Mouse (Mus musculus) adrenal gland, postnatal 14 days (tissue): ENCODE data around the gene Sorbs1. TPM values are rescaled to one million over a fixed set of nuclear protein-coding genes. Genes with fewer than 3 reads are reported as not detected.

Experiments used
- DNase-seq: peaks from one replicate; pipeline ENCODE4 v3.0.0; 2021; ENCODE audit warnings: mixed read lengths
- total RNA-seq: library from RNA; stranded (reverse); gene quantifications from 2 replicates; pipeline ENCODE4 v1.2.3, GENCODE M21; 2021

The Sorbs1 gene
- total RNA-seq, 1 experiment from 2014 or later: 159 TPM

DNA sequence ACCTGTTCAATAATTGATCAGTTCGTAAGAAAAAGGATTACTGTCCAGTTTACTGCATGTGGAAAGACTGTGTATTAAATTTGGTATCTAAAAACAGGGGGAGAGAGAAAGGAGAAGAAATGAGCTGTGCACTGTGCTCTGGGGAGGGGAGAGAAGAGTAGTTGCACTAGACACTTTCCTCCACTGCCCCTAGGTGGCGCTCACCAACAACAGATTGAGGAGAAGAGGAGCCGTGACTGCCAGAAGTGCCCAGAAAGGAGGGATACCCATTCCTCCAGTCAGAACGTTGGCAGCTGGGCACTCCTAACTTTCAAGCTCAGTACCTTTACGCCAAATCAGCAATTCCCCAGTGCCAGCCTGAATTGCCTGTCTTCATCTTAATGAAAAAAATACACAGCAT lies 170.6 kb downstream of the Sorbs1 start:
- peak; percentile 90 for DNase-seq

DNA sequence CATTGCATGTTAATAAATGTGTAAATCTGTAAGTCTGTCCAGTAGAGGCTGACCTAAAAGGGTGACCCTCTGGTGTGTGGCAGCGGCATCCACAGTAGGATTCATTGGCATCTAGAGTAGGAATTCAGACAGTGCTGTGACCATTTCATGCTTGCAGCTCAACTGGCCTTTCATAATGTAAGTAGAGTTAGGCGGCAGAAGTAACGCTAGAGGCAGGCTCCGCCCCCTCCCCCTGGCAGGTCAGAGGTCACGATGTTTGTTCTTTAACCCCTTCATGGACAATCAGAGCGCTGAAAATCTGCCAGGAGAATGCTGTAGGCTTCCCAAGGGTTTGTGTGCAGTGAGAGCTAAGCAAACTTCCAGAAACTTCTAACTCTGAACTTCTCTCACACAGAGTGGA lies 172.4 kb downstream of the Sorbs1 start:
- DNase-seq: no peak

DNA sequence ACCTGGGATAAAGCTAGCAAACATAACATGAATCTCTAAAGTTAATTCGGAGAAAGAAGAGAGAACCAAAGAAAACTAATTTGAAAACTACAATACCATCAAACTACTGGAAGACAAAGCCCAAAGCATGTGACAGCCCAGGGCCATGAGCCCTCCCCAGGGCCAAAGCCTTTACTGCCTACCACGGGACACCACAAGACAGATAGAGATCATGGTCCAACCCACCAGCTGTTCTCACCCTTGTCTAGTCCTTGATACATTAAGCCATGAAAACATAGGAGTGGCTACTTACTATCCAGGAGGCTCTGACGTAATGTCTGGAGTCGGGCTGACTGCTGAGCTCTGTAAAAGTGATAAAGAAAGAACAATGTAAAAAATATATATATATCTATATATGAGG lies 176.9 kb downstream of the Sorbs1 start:
- DNase-seq: no peak

DNA sequence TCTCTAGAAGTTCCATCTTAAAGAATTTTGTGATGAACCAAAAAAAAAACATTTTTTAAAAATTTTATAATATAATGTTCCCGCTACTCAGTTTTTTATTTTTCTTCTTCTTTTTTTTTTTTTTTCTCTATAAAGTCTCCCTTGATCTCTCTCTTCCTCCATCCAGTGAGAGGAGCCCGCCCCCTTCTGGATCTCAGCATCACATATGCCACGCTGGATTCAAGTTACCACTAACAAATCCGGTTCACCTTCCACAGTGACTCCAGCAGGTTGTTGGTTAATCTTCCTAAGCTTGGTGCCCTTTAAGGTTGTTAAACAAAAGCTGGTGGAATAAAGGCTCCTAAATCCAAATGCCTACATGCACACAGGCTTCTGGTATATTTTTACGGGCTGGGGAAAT lies 179.7 kb downstream of the Sorbs1 start:
- DNase-seq: no peak

DNA sequence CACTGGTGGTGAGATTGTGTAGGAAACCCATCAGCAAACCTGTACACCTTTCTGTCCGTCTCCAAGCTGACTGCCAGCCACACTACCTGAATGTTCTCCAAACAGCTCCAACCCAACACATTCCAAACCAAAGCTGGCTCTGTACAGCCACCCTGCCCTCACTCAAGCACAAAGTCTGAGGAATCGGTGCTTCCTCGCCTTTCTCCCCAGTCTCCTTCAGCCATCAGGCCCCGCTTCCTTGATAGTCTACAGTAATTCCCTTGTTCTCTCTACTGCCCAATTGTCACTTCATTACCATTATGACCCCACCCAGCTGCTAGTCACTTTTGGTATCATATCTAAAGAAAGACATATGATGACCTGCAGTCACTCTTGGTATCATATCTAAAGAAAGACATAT lies 180.5 kb downstream of the Sorbs1 start:
- DNase-seq: no peak

DNA sequence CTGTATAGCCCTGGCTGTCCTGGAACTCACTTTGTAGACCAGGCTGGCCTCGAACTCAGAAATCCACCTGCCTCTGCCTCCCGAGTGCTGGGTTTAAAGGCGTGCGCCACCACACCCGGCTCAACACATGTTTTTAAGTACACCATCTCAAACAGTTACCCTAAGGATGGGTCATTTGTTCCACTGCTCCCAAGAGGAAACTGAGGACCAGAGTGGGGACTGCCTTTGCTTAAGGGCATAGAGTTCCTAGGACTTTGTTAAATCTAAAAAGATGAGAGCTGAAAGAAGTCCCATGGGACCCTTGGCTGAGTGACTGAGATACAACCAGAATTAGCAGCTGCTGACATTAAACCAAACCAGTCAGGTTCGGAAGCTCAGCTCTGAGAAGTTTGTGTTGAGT lies 181.3 kb downstream of the Sorbs1 start:
- DNase-seq: no peak

DNA sequence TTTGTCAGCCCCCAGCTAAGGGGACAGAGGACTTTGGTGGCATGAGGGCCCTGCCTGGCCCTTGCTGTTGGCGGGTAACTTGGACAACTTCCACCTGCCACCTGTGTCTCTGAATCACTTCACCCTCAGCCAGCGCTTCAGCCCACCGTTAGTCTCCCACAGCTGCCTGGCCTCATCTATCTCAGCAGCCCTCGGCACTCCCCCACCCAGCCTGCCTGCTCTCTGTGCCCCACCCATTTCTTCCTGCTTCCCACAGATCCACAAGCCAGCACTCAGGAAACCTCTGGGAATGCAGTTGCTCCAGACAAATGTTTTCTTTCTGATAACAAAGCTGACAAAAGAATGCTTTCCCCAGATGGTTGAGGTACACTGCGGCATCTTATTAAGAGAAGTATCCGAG lies 181.7 kb downstream of the Sorbs1 start:
- no peak for DNase-seq

DNA sequence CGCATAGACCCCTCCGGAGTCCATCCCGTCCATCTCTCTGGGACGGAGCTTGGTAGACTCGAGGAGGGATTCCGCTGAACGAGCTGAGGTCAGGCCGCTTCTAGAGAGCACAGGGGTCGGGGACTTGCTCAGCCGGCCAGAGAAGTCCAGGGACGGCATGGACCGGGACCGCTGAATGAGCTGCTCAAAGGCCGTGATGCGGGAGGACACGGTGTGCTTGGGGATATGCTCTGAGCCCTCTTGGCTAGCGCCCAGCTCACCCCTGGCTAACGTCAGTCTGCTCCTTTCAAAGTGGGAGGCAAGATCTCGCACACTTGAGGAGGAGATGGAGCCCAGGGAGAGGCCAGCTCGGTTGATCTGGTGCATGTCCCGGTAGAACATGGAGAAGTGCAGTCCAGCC lies 187.5 kb downstream of the Sorbs1 start:
- DNase-seq: no peak

DNA sequence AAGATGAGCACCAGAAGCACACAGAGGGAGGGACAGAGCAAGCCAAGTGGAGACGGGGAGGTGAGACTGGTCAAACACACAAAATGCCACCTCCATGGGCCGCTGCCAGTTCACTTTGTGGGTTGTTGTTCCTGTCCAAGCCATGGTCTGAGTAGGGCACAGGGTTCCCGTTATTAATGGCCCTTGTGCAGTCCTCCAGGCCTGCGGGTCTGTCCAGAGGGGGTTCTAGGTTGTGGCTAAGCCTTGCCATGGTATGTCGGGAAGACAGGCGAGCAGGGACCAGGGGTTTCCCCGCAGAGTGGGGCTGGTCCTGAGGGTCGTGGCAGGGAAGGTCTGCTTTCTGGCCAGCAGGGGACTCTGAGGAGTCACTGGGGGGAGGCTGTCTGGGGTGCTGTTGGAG lies 188.2 kb downstream of the Sorbs1 start:
- DNase-seq: no peak

DNA sequence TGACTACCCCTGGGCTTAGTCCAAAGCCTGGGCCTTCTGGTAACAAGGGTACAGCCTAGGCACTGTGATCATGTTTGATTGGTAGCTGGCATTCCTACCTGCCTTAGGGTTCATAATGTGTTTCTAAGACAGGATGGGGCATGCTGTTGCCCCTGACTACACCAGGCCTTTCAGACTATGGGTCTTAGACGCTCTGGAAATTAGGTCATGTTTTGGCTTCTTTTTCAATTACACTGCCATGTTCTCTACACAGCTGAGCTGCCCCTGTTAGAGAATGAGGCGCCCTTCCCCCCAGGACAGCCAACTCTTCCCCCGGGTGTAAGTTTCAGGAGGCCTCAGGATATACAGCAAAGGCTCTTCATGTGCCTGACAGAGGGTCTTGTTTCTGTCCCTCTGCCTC lies 191.4 kb downstream of the Sorbs1 start:
- DNase-seq: no peak

DNA sequence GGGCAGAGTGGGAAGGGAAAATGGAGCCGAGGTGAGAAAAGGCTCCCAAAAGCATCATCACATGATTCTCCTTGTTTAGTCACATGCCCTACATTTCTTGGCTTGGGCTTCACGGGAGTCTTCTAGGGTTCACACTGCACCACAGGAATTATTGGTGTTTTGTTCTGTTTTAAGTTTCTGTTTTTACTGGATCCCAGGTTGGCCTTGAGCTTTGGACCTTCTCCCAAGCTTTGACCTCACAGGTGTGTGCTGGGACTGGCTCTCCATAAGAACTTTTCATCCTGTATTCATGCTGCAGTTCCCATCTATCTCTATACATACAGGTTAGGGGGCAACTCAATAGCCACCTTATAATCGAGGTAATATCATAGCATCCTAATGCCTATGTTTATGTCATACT lies 194.4 kb downstream of the Sorbs1 start:
- DNase-seq: no peak

DNA sequence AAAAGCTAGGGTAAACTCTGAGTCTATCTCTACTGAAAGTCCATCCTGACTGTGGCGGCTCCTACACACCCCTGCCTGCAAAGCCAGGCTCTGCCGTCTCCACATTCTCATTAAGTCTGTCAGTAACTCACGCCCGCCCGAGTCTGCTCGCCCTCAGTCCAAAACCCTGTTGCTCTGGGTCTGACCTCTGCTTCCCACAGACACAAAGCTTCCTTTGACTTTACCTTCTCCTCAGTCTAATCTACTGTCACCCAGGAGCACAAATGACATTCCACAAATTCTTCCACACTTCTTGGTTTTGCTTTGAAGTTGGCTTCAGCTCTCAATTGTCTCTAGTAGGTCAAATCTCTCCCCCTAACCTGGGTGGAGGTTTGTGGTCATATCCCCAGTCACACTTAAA lies 195.1 kb downstream of the Sorbs1 start:
- no peak for DNase-seq

DNA sequence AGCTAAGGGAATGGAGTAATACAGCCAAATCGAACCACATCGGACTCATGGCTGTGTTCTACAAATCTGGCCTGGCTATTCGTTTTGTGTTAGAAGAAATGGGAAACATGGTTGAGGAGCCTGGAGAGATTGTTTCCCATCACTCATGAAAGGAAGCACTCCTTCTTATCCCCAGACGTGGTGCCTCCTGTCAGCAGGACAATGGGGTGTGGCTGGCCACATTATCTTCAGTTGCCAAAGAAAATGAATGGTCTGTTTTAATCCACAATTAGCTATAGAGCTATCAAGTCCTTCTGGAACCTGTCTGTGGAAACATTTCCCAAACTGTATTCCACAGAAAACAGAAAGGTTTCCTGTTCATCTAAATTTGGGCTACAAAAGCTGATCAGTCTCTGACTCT lies 196.6 kb downstream of the Sorbs1 start:
- DNase-seq: no peak

DNA sequence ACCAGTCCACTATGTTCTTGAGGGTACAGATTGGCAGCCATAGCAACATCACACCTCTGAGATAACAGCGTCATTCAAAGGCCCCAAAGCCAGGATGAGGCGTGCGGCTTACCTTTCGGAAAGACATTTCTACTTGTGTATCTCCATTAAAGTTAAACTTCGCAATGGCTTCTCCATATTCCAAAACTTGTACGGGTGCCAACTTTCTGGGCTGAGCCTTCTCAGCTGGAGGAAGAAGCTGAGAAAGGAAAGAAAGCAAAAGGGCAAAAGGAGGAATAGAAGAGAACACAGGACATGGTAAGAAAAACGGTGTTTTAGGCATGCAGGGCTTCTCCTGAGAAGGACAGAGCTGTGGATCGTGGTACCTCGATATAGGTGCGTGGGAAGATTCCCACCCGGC lies 199.3 kb downstream of the Sorbs1 start:
- no peak for DNase-seq

DNA sequence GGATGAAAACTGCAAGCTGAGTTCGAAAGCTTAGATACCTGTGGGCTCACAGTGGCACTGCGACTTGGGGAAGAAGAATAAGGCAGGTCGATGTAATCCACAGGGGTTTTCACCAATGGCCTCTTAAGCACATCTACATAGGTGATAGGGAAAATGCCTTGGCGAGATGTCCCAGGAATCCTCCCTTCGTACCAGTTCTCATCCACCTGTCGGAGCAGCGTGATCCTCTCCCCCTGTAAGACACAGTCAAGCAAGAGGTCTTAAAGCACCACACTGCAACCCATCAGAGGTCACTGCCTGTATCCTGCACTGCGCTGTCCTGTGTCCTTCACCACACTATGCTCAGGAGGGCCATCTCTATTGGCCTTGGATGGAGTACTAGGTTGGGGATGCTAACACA lies 201.9 kb downstream of the Sorbs1 start:
- no peak for DNase-seq

DNA sequence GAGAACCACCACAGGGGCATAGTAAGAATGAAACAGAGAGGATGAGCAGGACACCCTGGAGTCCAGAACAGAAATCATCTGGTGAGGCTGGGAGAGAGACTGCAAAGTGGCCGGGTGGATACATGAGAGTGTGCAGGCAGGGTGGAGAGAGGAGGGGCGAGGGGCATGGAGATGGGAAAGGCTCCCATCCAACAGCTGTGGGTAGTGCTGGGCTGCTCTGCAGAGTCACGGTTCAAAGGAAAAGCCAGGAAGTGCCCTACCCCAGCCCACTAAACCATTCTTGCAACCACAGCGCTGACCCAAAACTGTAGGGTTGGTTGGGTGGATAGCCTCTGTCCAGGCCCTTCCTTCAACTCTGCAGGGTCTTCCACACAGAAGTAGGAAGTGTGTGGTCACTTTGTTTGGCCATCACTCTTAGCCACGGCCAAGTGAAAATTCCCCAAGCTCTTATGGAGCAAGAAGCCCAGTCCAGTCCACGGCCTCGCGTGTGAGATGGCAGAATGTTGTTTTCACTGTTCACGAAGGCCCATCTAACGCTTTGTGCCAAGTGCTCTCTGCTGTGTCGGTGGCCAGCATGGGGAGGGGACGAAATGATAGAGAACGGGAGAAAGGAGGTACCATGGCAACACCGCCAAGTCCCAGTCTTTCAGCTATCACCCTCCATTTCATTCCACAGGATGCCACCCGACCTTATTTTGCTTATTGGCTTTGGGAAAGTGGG lies 203.0 kb downstream of the Sorbs1 start:
- DNase-seq: no peak

DNA sequence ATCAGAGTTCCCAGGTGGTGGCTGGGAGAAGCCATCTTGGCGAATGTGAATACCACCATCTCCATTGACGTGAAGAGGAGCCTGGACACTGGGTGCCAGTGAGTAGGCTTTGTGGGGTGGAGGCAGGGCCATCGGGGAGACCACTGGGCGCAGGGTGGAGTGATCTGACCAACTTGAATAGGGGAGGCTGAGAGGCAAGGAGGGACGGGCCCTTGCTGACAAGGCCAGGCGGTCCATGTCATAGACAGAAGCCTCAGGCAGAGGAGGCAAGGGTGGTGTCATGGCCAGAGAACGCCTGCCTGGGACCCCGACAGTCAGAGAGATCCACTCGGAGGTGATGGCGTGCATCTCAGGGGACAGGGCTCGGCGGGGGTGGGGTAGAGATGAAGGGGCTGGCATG lies 203.7 kb downstream of the Sorbs1 start:
- no peak for DNase-seq

DNA sequence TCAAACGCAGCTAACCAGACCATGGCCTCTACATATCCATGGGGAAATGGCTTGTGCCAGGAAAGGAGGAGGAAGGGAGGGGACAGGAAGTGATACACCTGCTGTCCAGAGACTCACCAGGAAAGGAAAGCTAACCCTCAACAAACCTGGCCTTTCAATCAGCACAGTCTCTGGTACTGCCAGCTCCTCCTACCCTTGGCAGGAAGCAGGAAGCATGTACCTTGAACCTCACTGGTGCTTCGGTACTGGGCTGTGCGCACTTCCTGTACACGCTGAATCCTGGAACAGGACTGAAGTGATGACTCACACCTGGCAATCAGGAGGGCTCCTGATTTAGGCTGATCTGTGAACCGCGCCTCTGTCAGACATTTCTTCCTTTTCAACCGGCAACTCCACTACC lies 206.0 kb downstream of the Sorbs1 start:
- no peak for DNase-seq

DNA sequence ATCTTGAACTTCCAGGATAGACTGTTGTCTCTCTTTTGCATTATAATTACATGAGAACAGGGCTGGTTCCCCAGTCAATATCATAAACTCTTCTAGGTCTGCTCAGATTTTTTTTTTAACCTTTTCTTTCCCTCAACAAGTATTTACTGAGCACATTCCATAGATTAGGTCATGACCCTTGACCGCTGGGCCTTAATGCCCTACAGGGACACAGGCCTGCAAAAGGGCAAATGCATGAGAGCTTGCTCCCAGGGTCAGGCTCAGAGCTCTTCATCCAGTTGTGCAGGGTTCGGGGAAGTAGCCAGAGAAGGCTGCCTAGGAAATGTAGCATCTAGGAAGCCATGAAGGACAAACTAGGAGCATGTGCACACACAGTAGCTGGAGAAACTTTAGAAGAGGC lies 206.9 kb downstream of the Sorbs1 start:
- DNase-seq: no peak

DNA sequence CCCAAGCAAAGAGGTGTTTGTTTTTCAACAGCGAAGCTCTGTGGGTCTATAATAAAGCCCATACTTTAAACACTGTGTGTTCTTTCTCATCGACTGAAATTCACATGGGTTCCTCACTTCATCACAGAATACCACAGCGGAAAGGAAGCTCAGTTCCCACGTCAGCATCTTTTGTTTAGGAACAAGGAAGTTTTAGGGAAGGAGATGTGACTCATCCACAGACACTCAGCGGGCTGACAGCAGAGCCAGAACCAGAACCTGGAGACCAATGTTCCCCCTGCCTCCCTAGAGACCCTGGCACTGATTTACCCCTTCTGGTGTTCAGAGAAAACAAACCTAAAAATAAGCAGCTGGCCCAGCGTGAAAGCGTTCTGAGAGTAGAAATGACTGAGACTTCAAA lies 208.1 kb downstream of the Sorbs1 start:
- DNase-seq: no peak

DNA sequence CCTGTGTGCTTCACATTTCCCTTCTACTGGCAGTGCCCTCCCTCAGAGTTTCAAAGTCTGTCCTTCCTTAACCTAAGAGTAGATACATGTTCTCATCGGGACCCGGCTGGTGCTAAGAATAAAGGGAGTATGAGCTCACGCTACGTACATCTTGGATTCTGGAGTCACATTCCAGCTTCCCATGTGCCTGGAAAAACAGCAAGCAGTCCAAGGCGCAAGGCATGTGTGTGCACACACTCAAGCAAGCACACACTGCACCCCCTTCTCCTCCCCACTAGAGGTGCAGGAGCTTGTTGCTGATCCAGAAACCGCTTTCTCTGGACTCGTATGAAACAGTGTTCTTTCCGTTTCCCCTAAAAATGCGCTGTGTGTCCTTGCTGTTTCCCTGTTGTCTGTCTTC lies 210.7 kb downstream of the Sorbs1 start:
- no peak for DNase-seq

DNA sequence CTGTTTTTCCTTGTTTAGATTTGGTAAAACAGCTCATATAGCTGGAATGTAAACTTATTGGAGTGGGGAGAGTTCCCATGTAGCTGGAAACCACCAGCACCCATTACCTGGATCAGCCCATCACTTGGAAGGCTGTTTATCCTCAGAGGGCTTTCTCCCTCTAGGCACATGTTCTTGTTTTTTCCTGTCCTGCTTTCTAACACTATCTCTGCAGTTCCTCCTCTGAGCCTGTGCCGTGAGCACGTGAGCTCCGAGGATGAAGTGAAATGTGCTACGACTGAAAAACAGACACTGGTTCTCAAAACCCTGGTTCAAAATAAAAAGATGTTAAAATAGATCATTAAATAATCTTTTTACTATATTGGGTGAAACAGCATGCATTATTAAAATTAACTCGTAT lies 211.1 kb downstream of the Sorbs1 start:
- DNase-seq: no peak

DNA sequence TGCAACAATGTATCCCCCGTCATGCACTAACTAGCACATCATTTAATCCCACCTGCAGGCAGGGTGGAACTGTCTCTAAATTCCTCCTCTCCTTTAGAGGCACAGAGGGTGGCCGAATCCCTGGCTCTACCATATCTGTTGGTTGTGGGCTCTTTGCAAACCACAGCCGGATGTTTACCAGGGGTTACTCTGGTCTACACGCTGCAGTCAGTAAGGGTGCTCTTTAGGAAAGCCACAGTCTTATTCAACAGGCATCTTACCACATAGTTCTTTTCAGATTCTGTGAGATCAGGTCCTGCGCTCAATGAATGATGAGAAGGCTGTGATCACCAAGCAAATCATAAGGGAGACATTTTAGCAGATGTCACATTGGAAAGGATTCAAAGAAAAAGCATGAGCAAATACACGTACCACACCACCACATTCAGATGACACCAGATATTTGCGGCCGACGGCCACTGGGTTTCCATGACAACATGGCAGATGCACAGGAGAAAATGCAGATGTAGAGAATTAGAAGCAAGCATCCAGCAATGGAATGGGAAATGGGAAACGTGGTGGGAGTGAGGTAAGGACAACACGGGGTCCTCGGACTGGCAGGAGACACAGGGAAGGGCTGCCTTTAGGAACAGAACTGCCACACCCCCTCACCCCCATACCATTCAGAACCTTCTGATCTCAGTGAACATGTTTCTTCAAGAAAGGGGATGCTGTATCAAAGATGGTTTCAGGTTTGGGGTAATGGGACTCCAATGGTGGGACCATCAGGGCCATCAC lies 213.4 kb downstream of the Sorbs1 start:
- DNase-seq: no peak

DNA sequence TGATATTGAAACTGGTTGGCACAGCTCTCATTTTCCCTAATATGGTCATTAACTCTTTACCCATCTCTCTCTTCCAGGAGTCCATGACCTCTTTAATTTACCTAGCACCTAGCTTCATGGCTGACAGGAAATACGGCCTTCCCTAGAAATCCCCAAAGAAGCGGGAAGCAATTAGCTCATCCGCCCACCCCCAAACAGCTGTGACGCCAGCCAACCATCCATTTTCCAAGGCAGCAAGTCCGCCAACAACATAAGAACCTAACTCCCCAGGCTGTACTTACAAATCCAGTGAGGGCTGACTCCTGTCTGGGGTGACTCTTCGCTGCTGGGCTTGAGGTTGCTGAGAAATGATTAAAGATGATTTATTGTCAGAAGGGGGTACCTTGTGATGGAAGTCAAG lies 214.4 kb downstream of the Sorbs1 start:
- no peak for DNase-seq
